Mouse (Mus musculus) lung, embryonic 15.5 days (tissue): Measurements from ENCODE around the gene Zfp148. TPM values are rescaled to one million over a fixed set of nuclear protein-coding genes. Genes with fewer than 3 reads are reported as not detected.

ENCODE experiments used
- ATAC-seq: fragments of 200-750 bp; cut with Nextera tagmentation; 2 replicates; pipeline ENCODE4 v1.8.0; 2017; ENCODE audit warnings: moderate number of reproducible peaks, borderline replicate concordance; ENCODE audit not compliant: low FRiP score, low TSS enrichment; ENCODE audit errors: extremely low read depth
- H3K27ac ChIP-seq: fragments of 300-500 bp; sonication (generic); 2 replicates; pipeline ENCODE4 v1.5.1; 2015; ENCODE audit warnings: moderate library complexity, mild to moderate bottlenecking, inconsistent platforms
- H3K27me3 ChIP-seq: fragments of 300-500 bp; sonication (generic); 2 replicates; pipeline ENCODE4 v1.6.1; 2015; ENCODE audit warnings: inconsistent platforms
- H3K36me3 ChIP-seq: fragments of 300-500 bp; sonication (generic); 2 replicates; pipeline ENCODE4 v1.6.1; 2015; ENCODE audit warnings: inconsistent platforms
- H3K4me1 ChIP-seq: fragments of 300-500 bp; sonication (generic); 2 replicates; pipeline ENCODE4 v1.6.1; 2015; ENCODE audit warnings: inconsistent platforms
- H3K4me2 ChIP-seq: fragments of 300-500 bp; sonication (generic); 2 replicates; pipeline ENCODE4 v1.6.1; 2015; ENCODE audit warnings: inconsistent platforms, mild to moderate bottlenecking, moderate library complexity
- H3K4me3 ChIP-seq: fragments of 300-500 bp; sonication (generic); 2 replicates; pipeline ENCODE4 v1.5.1; 2015; ENCODE audit warnings: mild to moderate bottlenecking, inconsistent platforms
- H3K9ac ChIP-seq: fragments of 300-500 bp; sonication (generic); 2 replicates; pipeline ENCODE4 v1.6.1; 2015; ENCODE audit warnings: inconsistent platforms
- H3K9me3 ChIP-seq: fragments of 300-500 bp; sonication (generic); 2 replicates; pipeline ENCODE4 v1.6.1; 2016; ENCODE audit warnings: inconsistent platforms
- WGBS: fragments of 180-500 bp; shearing (Covaris S2); methylation state at CpG from one replicate; pipeline ENCODE4 v1.1.7; 2015; 5-methylcytosine and 5-hydroxymethylcytosine counted together
- polyA plus RNA-seq: library from polyadenylated mRNA; unstranded; fragments of >200 nt; fragmentation: Nextera tagmentation; extraction: Ambion mirVana; gene quantifications from 2 replicates; pipeline ENCODE4 v1.2.1, GENCODE M21; 2015

Zfp148 gene
- polyA plus RNA-seq, 1 experiment from 2014 or later = 61.4 TPM

DNA sequence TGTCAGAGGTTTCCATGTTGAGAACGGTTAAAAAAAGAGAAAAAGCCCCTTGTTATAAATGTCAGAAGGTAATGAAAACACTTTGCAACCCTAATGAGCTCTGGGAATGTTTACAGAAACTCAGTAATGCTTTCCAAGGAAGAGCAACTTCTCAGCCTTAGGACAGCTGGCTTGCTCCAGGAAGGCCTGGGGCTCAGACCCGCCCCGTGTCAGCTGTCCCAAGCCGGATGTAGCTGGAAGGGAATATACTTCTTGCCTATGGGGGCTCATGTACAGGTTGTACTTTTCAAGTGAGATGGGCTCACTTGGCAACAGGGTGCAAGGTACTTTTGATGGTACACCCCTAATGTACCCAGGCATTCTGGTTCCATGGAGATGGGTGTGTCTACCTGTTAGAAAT, 164.9 kb downstream of the Zfp148 start:
- no peak overlapping the region for H3K27ac ChIP-seq
- no peak for ATAC-seq
- H3K4me1 ChIP-seq = no peaks in the 10 kb centered on the region
- no peaks in the 10 kb centered on the region for H3K27me3 ChIP-seq
- WGBS = 59% methylated on average over 4 of the region's 4 CpGs
- no peaks in the 10 kb centered on the region for H3K9me3 ChIP-seq
- no peaks in the 10 kb centered on the region for H3K36me3 ChIP-seq
- H3K4me3 ChIP-seq = no peak overlapping the region
- no peak overlapping the region for H3K9ac ChIP-seq
- H3K4me2 ChIP-seq = no peak overlapping the region

- no peaks in the 10 kb centered on the region for H3K27me3 ChIP-seq
- H3K4me3 ChIP-seq = no peak overlapping the region
- no peaks in the 10 kb centered on the region for H3K36me3 ChIP-seq
- ATAC-seq = no peak
- H3K4me1 ChIP-seq = no peaks in the 10 kb centered on the region
- H3K9me3 ChIP-seq = no peaks in the 10 kb centered on the region
- no peak overlapping the region for H3K27ac ChIP-seq
- WGBS = 72% methylated on average over 9 of the region's 9 CpGs
- no peak overlapping the region for H3K9ac ChIP-seq
- no peak overlapping the region for H3K4me2 ChIP-seq
Measured at GRCm38 (mm10) chr16:33553689-33554342, 173.2 kb downstream of the Zfp148 start.

Other genes with a start within 250 kb of the Zfp148 start
- gene Osbpl11, start 195.8 kb upstream of the Zfp148 start, polyA plus RNA-seq = 19.1 and 20.0 TPM in 2 replicates
- 114 and 117 TPM in 2 replicates for gene Snx4, start 129.4 kb upstream of the Zfp148 start, polyA plus RNA-seq
- 0.40 and 0.64 TPM in 2 replicates for gene Slc12a8, start 136.5 kb downstream of the Zfp148 start, polyA plus RNA-seq